Mouse (Mus musculus): ENCODE data around the gene Adad2. TPM values are rescaled to one million over a fixed set of nuclear protein-coding genes. Genes with fewer than 3 reads are reported as not detected.

The Adad2 gene
- polyA plus RNA-seq, 1 experiment from 2014 or later = 0.27 TPM

- no peak overlapping the region for H3K27ac ChIP-seq (ENCODE audit: low read depth, low read length)
- 2% methylated on average over 16 of the region's 16 CpGs for WGBS
- ATAC-seq (ENCODE audit: low FRiP score) = no peak
Observed at GRCm38 (mm10) chr8:119575366-119575726, 37.2 kb upstream of the Adad2 start.

GRCm38 (mm10) chr8:119579096-119579495, 33.5 kb upstream of the Adad2 start:
- DNase-seq (ENCODE audit: low spot score, missing footprints) (peak; percentile 59), ATAC-seq (ENCODE audit: low FRiP score) (no peak)
- 48% methylated on average over 13 of the region's 13 CpGs for WGBS
- Histone ChIP-seq H3K4me2 (no peak overlapping the region), H3K9ac (ENCODE audit: low read length) (no peak overlapping the region), H3K27me3 (ENCODE audit: control insufficient read depth, insufficient read depth, low read length) (peaks cover 7% of the 10 kb centered on the region; the same call in 1 of the 2 replicates), H3K27ac (ENCODE audit: low read depth, low read length) (no peak overlapping the region), H3K4me1 (ENCODE audit: control insufficient read depth, insufficient read depth, low read length) (peaks cover 6% of the 10 kb centered on the region), H3K4me3 (ENCODE audit: low read depth, low read length) (no peak overlapping the region), H3K36me3 (ENCODE audit: control insufficient read depth, insufficient read depth, low read length) (no peaks in the 10 kb centered on the region), H3K9me3 (ENCODE audit: control insufficient read depth, low read length) (no peaks in the 10 kb centered on the region)

More at GRCm38 (mm10) chr8:119575366-119575726, 37.2 kb upstream of the Adad2 start:
- peak overlapping the region; percentile 91 for H3K4me3 ChIP-seq (ENCODE audit: low read depth, low read length)
- H3K9me3 ChIP-seq (ENCODE audit: control insufficient read depth, low read length) = no peaks in the 10 kb centered on the region
- H3K27me3 ChIP-seq (ENCODE audit: control insufficient read depth, insufficient read depth, low read length) = peaks cover 7% of the 10 kb centered on the region; the same call in 1 of the 2 replicates
- H3K4me1 ChIP-seq (ENCODE audit: control insufficient read depth, insufficient read depth, low read length) = peaks cover 11% of the 10 kb centered on the region
- no peaks in the 10 kb centered on the region for H3K36me3 ChIP-seq (ENCODE audit: control insufficient read depth, insufficient read depth, low read length)
- no peak for DNase-seq (ENCODE audit: low spot score, missing footprints)
- H3K4me2 ChIP-seq = peak overlapping the region; percentile 80
- peak overlapping the region; percentile 90; the same call in 1 of the 2 replicates for H3K9ac ChIP-seq (ENCODE audit: low read length)

GRCm38 (mm10) chr8:119580441-119581161, 31.9 kb upstream of the Adad2 start:
- Histone ChIP-seq H3K4me1 (ENCODE audit: control insufficient read depth, insufficient read depth, low read length) (peaks cover under 1% of the 10 kb centered on the region; the same call in 1 of the 2 replicates), H3K9me3 (ENCODE audit: control insufficient read depth, low read length) (no peaks in the 10 kb centered on the region), H3K27ac (ENCODE audit: low read depth, low read length) (no peak overlapping the region), H3K36me3 (ENCODE audit: control insufficient read depth, insufficient read depth, low read length) (no peaks in the 10 kb centered on the region), H3K9ac (ENCODE audit: low read length) (no peak overlapping the region), H3K4me2 (no peak overlapping the region), H3K27me3 (ENCODE audit: control insufficient read depth, insufficient read depth, low read length) (peaks cover 6% of the 10 kb centered on the region; the same call in 1 of the 2 replicates), H3K4me3 (ENCODE audit: low read depth, low read length) (no peak overlapping the region)
- WGBS = 91% methylated on average over 5 of the region's 5 CpGs
- ATAC-seq (ENCODE audit: low FRiP score) = no peak
- DNase-seq (ENCODE audit: low spot score, missing footprints) = peak; percentile 26

- peak; percentile 41 for DNase-seq (ENCODE audit: low spot score, missing footprints)
- no peak for ATAC-seq (ENCODE audit: low FRiP score)
- peak overlapping the region; percentile 38 for H3K4me2 ChIP-seq
- no peaks in the 10 kb centered on the region for H3K4me1 ChIP-seq (ENCODE audit: control insufficient read depth, insufficient read depth, low read length)
- WGBS = 24% methylated on average over 24 of the region's 24 CpGs
- H3K9ac ChIP-seq (ENCODE audit: low read length) = peak overlapping the region; percentile 36; the same call in 1 of the 2 replicates
- H3K36me3 ChIP-seq (ENCODE audit: control insufficient read depth, insufficient read depth, low read length) = no peaks in the 10 kb centered on the region
- H3K27ac ChIP-seq (ENCODE audit: low read depth, low read length) = no peak overlapping the region
- no peaks in the 10 kb centered on the region for H3K9me3 ChIP-seq (ENCODE audit: control insufficient read depth, low read length)
- 0 out of 2 replicates have a peak overlapping the region, but pooled peaks have one; percentile 18 for H3K4me3 ChIP-seq (ENCODE audit: low read depth, low read length)
- no peaks in the 10 kb centered on the region for H3K27me3 ChIP-seq (ENCODE audit: control insufficient read depth, insufficient read depth, low read length)
Observed at GRCm38 (mm10) chr8:119585901-119586300, 26.6 kb upstream of the Adad2 start.

DNA sequence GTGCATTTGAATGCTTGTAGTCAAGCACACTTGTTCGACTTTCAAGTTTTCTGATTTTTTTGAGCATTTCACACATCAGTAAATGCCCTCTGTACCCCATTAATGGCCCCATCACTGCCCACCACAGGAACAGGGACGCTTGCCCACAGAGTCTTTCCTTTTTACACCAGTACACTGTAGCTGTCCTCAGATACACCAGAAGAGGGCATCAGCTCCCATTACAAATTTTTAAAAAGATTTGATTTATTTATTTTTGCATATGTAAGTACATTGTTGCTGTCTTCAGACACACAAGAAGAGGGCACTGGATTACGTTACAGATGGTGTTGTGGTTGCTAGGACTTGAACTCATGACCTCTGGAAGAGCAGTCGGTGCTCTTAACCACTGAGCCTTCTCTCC, 24.2 kb upstream of the Adad2 start:
- Histone ChIP-seq H3K9ac (ENCODE audit: low read length) (no peak overlapping the region), H3K36me3 (ENCODE audit: control insufficient read depth, insufficient read depth, low read length) (no peaks in the 10 kb centered on the region), H3K4me3 (ENCODE audit: low read depth, low read length) (no peak overlapping the region), H3K4me2 (no peak overlapping the region), H3K27ac (ENCODE audit: low read depth, low read length) (no peak overlapping the region), H3K9me3 (ENCODE audit: control insufficient read depth, low read length) (no peaks in the 10 kb centered on the region), H3K27me3 (ENCODE audit: control insufficient read depth, insufficient read depth, low read length) (no peaks in the 10 kb centered on the region), H3K4me1 (ENCODE audit: control insufficient read depth, insufficient read depth, low read length) (no peaks in the 10 kb centered on the region)
- ATAC-seq (ENCODE audit: low FRiP score) = no peak; the same call in 1 of the 2 replicates
- peak; percentile 6 for DNase-seq (ENCODE audit: low spot score, missing footprints)
- WGBS = 65% methylated on average over 4 of the region's 4 CpGs

DNA sequence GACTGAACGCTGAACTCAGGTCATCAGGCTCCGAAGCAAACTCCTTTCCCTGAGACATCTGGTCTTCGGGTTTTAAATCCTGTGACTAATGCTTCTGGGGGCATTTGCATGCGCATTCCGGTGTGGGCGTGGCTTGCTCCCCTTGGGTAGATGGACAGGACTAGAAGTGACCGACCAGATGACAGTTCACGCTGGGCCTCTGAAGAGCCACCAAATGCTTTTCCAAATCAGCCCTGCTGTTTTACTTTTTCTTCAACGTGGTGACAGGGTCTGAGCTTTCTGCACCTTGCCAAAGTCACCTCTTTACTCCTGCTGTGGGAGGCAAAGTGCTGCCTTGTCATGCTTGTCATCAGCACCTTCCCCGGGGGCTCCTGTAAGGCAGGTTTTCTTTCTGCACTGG, 23.7 kb upstream of the Adad2 start:
- 24% methylated on average over 10 of the region's 10 CpGs for WGBS
- ATAC-seq (ENCODE audit: low FRiP score) = peak; percentile 27; the same call in 1 of the 2 replicates
- no peak overlapping the region for H3K27ac ChIP-seq (ENCODE audit: low read depth, low read length)
- H3K36me3 ChIP-seq (ENCODE audit: control insufficient read depth, insufficient read depth, low read length) = no peaks in the 10 kb centered on the region
- no peak overlapping the region for H3K9ac ChIP-seq (ENCODE audit: low read length)
- H3K4me2 ChIP-seq = no peak overlapping the region
- DNase-seq (ENCODE audit: low spot score, missing footprints) = no peak
- H3K9me3 ChIP-seq (ENCODE audit: control insufficient read depth, low read length) = no peaks in the 10 kb centered on the region
- H3K4me3 ChIP-seq (ENCODE audit: low read depth, low read length) = no peak overlapping the region
- H3K4me1 ChIP-seq (ENCODE audit: control insufficient read depth, insufficient read depth, low read length) = no peaks in the 10 kb centered on the region
- H3K27me3 ChIP-seq (ENCODE audit: control insufficient read depth, insufficient read depth, low read length) = no peaks in the 10 kb centered on the region

DNA sequence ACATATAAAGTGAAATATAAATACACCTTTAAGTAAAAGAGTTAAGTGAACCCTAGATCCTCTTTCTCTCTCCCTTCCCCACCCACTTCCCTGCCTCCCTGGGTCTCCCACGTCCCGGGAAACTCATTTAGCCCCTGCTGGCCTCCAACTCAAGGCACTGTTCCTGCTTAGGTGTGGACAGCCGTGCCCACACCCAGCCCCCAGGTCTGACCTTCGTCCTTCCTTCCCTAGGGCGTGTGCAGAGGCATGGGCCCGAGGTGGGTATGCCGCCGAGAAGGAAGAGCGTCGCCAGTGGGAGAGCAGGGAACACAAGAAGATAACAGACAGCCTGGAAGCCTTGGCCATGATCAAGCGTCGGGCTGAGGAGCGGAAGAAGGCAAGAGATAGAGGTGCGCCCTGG, 22.2 kb upstream of the Adad2 start:
- H3K27ac ChIP-seq (ENCODE audit: low read depth, low read length) = no peak overlapping the region
- DNase-seq (ENCODE audit: low spot score, missing footprints) (no peak), ATAC-seq (ENCODE audit: low FRiP score) (no peak)
- no peak overlapping the region for H3K4me2 ChIP-seq
- no peak overlapping the region for H3K9ac ChIP-seq (ENCODE audit: low read length)
- H3K36me3 ChIP-seq (ENCODE audit: control insufficient read depth, insufficient read depth, low read length) = no peaks in the 10 kb centered on the region
- H3K9me3 ChIP-seq (ENCODE audit: control insufficient read depth, low read length) = no peaks in the 10 kb centered on the region
- H3K27me3 ChIP-seq (ENCODE audit: control insufficient read depth, insufficient read depth, low read length) = no peaks in the 10 kb centered on the region
- no peak overlapping the region for H3K4me3 ChIP-seq (ENCODE audit: low read depth, low read length)
- 79% methylated on average over 14 of the region's 14 CpGs for WGBS
- peaks cover 5% of the 10 kb centered on the region for H3K4me1 ChIP-seq (ENCODE audit: control insufficient read depth, insufficient read depth, low read length)

GRCm38 (mm10) chr8:119591456-119591855, 21.1 kb upstream of the Adad2 start:
- H3K4me2 ChIP-seq = no peak overlapping the region
- H3K27ac ChIP-seq (ENCODE audit: low read depth, low read length) = no peak overlapping the region
- no peaks in the 10 kb centered on the region for H3K9me3 ChIP-seq (ENCODE audit: control insufficient read depth, low read length)
- no peaks in the 10 kb centered on the region for H3K27me3 ChIP-seq (ENCODE audit: control insufficient read depth, insufficient read depth, low read length)
- WGBS = 89% methylated on average over 7 of the region's 7 CpGs
- no peak overlapping the region for H3K4me3 ChIP-seq (ENCODE audit: low read depth, low read length)
- H3K4me1 ChIP-seq (ENCODE audit: control insufficient read depth, insufficient read depth, low read length) = peaks cover 5% of the 10 kb centered on the region
- DNase-seq (ENCODE audit: low spot score, missing footprints) = peak; percentile 12
- H3K9ac ChIP-seq (ENCODE audit: low read length) = no peak overlapping the region
- ATAC-seq (ENCODE audit: low FRiP score) = no peak
- H3K36me3 ChIP-seq (ENCODE audit: control insufficient read depth, insufficient read depth, low read length) = no peaks in the 10 kb centered on the region

- 0 out of 2 replicates have a peak overlapping the region, but pooled peaks have one; percentile 81 for H3K9ac ChIP-seq (ENCODE audit: low read length)
- no peak for DNase-seq (ENCODE audit: low spot score, missing footprints)
- peaks cover 7% of the 10 kb centered on the region for H3K4me1 ChIP-seq (ENCODE audit: control insufficient read depth, insufficient read depth, low read length)
- H3K4me2 ChIP-seq = peak overlapping the region; percentile 86; the same call in 1 of the 2 replicates
- H3K4me3 ChIP-seq (ENCODE audit: low read depth, low read length) = 0 out of 2 replicates have a peak overlapping the region, but pooled peaks have one; percentile 71
- H3K27ac ChIP-seq (ENCODE audit: low read depth, low read length) = no peak overlapping the region
- H3K27me3 ChIP-seq (ENCODE audit: control insufficient read depth, insufficient read depth, low read length) = no peaks in the 10 kb centered on the region
- ATAC-seq (ENCODE audit: low FRiP score) = no peak
- 91% methylated on average over 4 of the region's 4 CpGs for WGBS
- no peaks in the 10 kb centered on the region for H3K9me3 ChIP-seq (ENCODE audit: control insufficient read depth, low read length)
- peaks cover 23% of the 10 kb centered on the region for H3K36me3 ChIP-seq (ENCODE audit: control insufficient read depth, insufficient read depth, low read length)
Observed at GRCm38 (mm10) chr8:119603771-119604170, 8.8 kb upstream of the Adad2 start.
